Mouse (Mus musculus) MEL (cell line): ENCODE results near the gene Lce1j.

ENCODE experiments used
- EP300 ChIP-seq, 2 experiments: IDR thresholded peaks; 2 replicates each; pipeline ENCODE4 v1.6.1; 2011; ENCODE audit warnings: improper control_type of control experiment in 2 of 2, low read length in 2 of 2, low read depth in 1 of 2, mild to moderate bottlenecking in 1 of 2
- ETS1 ChIP-seq: IDR thresholded peaks from 2 replicates; pipeline ENCODE4 v1.6.1; 2012; ENCODE audit warnings: low read depth, mild to moderate bottlenecking, inconsistent platforms, low read length, improper control_type of control experiment, moderate library complexity
- POLR2A ChIP-seq, 2 experiments: IDR thresholded peaks; 2 replicates each; pipeline ENCODE4 v1.6.1; 2011 to 2012; ENCODE audit warnings: low read length in 2 of 2, mild to moderate bottlenecking in 2 of 2, control low read depth in 1 of 2, improper control_type of control experiment in 1 of 2, low read depth in 1 of 2, moderate library complexity in 1 of 2; ENCODE audit not compliant: control insufficient read depth in 1 of 2, insufficient read depth in 1 of 2, poor library complexity in 1 of 2
- USF2 ChIP-seq, 2 experiments: IDR thresholded peaks; 2 replicates each; pipeline ENCODE4 v1.6.1; 2011 to 2012; ENCODE audit warnings: improper control_type of control experiment in 2 of 2, low read length in 2 of 2, borderline replicate concordance in 1 of 2, inconsistent platforms in 1 of 2, low read depth in 1 of 2, mild to moderate bottlenecking in 1 of 2; ENCODE audit not compliant: insufficient read depth in 1 of 2
- ZC3H11A ChIP-seq: IDR thresholded peaks from 2 replicates; pipeline ENCODE4 v1.6.1; 2012; ENCODE audit warnings: low read depth, mild to moderate bottlenecking, inconsistent platforms, low read length, improper control_type of control experiment

DNA sequence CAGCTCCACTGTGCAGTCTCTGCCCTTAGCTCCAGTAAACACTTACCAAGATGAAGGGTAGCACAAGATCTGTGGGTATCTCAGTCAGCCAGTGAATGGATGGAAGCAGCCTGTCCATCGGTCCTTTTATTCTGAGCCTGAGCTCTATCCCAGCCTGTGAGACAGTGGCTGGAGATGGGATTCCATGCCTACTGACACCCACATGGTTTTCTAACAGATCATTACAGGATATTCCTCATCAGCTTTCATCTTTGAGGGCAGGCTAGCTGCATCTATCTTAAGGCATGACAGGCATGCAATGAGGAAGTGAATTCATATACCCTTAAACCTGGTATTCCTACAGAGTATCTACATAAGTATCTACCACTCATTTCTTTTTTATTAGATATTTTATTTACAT lies 25.3 kb downstream of the Lce1j start, which contains the start of gene Lce1h:
- TF ChIP-seq POLR2A (IDR thresholded peaks at IDR 0.05; ENCODE audit: control insufficient read depth in 1 of 2, insufficient read depth in 1 of 2, low read depth in 1 of 2, low read length in 2 of 2, poor library complexity in 1 of 2) (no peak), USF2 (IDR thresholded peaks at IDR 0.05; ENCODE audit: borderline replicate concordance in 1 of 2, insufficient read depth in 1 of 2, low read depth in 1 of 2, low read length in 2 of 2) (no peak), ZC3H11A (no peak), ETS1 (no peak), EP300 (IDR thresholded peaks at IDR 0.05; ENCODE audit: low read depth in 1 of 2, low read length in 2 of 2) (no peak)
